Mouse (Mus musculus) frontal cortex, postnatal 10 days (tissue): ENCODE measurements around the gene BC030870.

Experiments used
- DNase-seq, 2 experiments: peaks; one replicate each; pipeline ENCODE4 v3.0.0; 2022; ENCODE audit warnings: low spot score in 2 of 2, mixed read lengths in 1 of 2

Gene BC030870

GRCm38 (mm10) chr8:65129199-65129788 is at the start of gene BC030870:
BC030870 (minus strand) TSS chr8:65129563.
- DNase-seq, result no peak

- no peak for DNase-seq
Measured at GRCm38 (mm10) chr8:65174746-65175476, 45.5 kb upstream of the BC030870 start.

- DNase-seq, result no peak
Measured at GRCm38 (mm10) chr8:65169184-65169583, 39.8 kb upstream of the BC030870 start.

- peak; percentile 28 to 37 for DNase-seq
Measured at GRCm38 (mm10) chr8:65160676-65161075, 31.3 kb upstream of the BC030870 start.

- DNase-seq, result peak; percentile 7
Measured at GRCm38 (mm10) chr8:65159096-65159748, 29.9 kb upstream of the BC030870 start.

GRCm38 (mm10) chr8:65157901-65158300 is 28.5 kb upstream of the BC030870 start:
- peak in 1 of 2 experiments; percentile 10 for DNase-seq

GRCm38 (mm10) chr8:65138830-65139466 is 9.6 kb upstream of the BC030870 start:
- no peak for DNase-seq

GRCm38 (mm10) chr8:65126454-65126853 is 2.9 kb downstream of the BC030870 start:
- DNase-seq, result no peak

GRCm38 (mm10) chr8:65126014-65126413 is 3.3 kb downstream of the BC030870 start:
- no peak for DNase-seq

- no peak for DNase-seq
Measured at GRCm38 (mm10) chr8:65112092-65112491, 17.3 kb downstream of the BC030870 start.

- DNase-seq, result peak; percentile 8 to 68
Measured at GRCm38 (mm10) chr8:65110285-65110691, 19.1 kb downstream of the BC030870 start.

GRCm38 (mm10) chr8:65108936-65109335 is 20.4 kb downstream of the BC030870 start:
- no peak for DNase-seq

- no peak for DNase-seq
Measured at GRCm38 (mm10) chr8:65107936-65108718, 21.2 kb downstream of the BC030870 start.

GRCm38 (mm10) chr8:65104041-65104440 is 25.3 kb downstream of the BC030870 start:
- DNase-seq, result no peak

- no peak for DNase-seq
Measured at GRCm38 (mm10) chr8:65103632-65104031, 25.7 kb downstream of the BC030870 start.

- no peak for DNase-seq
Measured at GRCm38 (mm10) chr8:65099735-65100134, 29.6 kb downstream of the BC030870 start.

GRCm38 (mm10) chr8:65097760-65098415 is 31.5 kb downstream of the BC030870 start:
- DNase-seq, result no peak

- no peak for DNase-seq
Measured at GRCm38 (mm10) chr8:65089781-65090180, 39.6 kb downstream of the BC030870 start.

GRCm38 (mm10) chr8:65088120-65088519 is 41.2 kb downstream of the BC030870 start:
- no peak for DNase-seq

- no peak for DNase-seq
Measured at GRCm38 (mm10) chr8:65087711-65088110, 41.7 kb downstream of the BC030870 start.

GRCm38 (mm10) chr8:65085680-65086079 is 43.7 kb downstream of the BC030870 start:
- DNase-seq, result no peak
